Mouse (Mus musculus): ENCODE measurements around the gene Tubgcp6. TPM values are rescaled to one million over a fixed set of nuclear protein-coding genes. Genes with fewer than 3 reads are reported as not detected.

The Tubgcp6 gene
- polyA plus RNA-seq, 1 experiment from 2014 or later, result 16.9 TPM

DNA sequence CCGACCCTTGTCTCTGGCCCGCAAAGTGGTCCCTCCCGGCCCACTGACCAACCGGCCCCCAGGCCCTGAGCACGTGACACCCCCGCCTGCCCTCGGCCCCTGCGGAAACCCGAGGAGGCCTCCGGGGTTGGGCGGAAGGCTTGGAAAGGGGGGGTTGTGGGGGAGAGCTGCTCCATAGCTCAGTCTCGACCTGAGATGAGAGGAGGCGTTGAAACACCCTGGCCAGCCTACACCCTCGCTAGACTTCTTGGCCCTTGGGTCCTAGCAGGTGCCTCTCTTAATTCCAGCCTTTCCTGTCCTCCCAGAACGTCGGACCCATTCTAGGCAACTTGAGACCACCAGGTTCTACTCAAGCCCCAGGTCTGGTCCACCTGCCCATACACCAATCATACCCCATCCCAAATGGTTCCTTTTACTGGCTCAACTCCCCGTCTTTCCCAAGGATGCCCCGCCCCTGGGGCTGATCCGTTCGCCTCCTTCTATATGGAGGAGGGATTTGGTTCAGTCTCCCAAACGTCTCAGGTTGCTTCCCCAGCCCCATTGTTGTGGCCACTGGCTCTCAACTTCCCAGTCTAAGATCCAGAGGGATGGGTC, 17.8 kb upstream of the Tubgcp6 start, which contains the start of gene Mapk12:
Gene Mapk12 (minus strand): TSS at position 45 of the 594 bp plus-strand sequence.
- Histone ChIP-seq H3K9me3 (no peaks in the 10 kb centered on the region), H3K36me3 (no peaks in the 10 kb centered on the region), H3K4me1 (replicated peaks) (peaks cover 18% of the 10 kb centered on the region), H3K9ac (peak within 1 kb of the TSS; percentile 42), H3K27ac (replicated peaks) (no peak within 1 kb of the TSS), H3K4me3 (peak within 1 kb of the TSS; percentile 43), H3K4me2 (peak within 1 kb of the TSS; percentile 96), H3K27me3 (peaks cover 4% of the 10 kb centered on the region; the same call in 1 of the 2 replicates)
- peak; percentile 46 for ATAC-seq (ENCODE audit: low FRiP score, low read depth)
- under 1% methylated on average over 21 of the region's 21 CpGs for WGBS

DNA sequence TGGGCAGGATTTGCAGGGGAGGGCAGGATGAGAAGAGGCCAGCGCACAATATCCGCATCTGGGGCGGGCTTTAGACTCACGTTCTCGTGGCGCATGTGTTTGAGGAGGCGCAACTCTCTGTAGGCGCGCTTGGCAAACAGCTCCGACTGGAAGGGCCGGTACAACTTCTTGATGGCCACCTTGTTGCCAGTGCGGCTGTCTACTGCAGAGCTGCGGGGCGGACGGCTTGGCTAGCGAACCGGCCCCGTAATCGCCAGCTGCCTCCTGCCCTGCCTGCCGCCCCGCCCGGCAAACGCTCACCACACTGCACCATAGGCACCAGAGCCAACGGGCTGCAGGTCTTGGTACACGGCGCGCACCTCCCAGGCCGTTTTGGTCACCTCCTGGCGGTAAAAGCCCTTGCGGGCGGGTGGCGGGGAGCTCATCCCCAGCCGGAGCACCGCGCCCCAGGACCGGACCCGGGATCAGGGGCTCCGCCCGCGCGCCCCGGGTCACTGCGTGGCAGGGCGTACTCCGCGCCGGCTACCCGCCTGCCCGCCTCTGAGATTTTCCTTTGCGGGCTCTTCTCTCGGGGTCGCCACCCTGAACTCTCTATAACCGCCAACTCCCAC, 17.2 kb upstream of the Tubgcp6 start:
- Histone ChIP-seq H3K36me3 (no peaks in the 10 kb centered on the region), H3K9ac (peak overlapping the region; percentile 42), H3K27ac (replicated peaks) (no peak overlapping the region), H3K9me3 (no peaks in the 10 kb centered on the region), H3K4me3 (peak overlapping the region; percentile 43), H3K27me3 (peaks cover 4% of the 10 kb centered on the region; the same call in 1 of the 2 replicates), H3K4me2 (peak overlapping the region; percentile 96), H3K4me1 (replicated peaks) (peaks cover 17% of the 10 kb centered on the region)
- under 1% methylated on average over 52 of the region's 53 CpGs for WGBS
- peak; percentile 33 for ATAC-seq (ENCODE audit: low FRiP score, low read depth)

DNA sequence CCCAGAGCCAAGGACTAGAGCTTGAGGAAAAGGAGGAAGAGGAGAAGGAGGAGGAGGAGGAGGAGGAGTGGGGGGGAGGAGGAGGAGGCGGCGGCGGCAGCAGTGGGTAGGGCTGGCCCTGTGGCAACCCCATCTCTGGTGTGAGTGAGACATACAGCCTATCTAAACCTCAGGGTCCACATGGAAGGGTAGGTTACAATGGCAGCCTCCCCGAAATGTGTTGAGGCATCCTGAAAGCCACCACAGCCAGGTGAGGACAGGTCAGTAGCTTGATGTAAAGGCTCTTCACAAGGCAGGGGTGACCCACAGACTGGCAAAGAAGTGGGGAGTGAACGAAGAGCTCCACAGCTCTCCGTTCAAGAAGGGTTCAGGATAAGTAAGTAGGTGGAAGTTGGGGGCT, 15.6 kb upstream of the Tubgcp6 start:
- H3K9me3 ChIP-seq, result no peaks in the 10 kb centered on the region

DNA sequence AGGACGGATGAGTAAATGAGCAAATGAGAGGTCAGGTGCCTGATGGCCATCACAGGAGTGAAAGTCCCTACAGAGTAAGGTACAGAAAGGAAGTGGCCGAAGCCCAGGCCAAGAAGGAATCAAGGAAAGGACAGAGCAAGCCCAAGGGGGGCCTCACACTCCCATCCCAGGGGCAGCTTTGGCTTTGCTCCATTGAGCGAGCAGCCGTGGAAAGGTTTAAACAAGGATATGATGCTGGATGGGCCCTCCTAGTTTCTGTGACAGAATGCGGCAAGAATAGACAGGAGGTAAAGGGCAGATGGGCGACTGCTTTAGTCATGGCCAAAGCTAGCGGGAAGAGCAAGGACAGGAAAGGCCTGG, 15.1 kb upstream of the Tubgcp6 start:
- Histone ChIP-seq H3K4me1 (replicated peaks) (peaks cover 17% of the 10 kb centered on the region), H3K4me3 (no peak overlapping the region), H3K36me3 (no peaks in the 10 kb centered on the region), H3K27ac (replicated peaks) (no peak overlapping the region), H3K9ac (no peak overlapping the region), H3K9me3 (no peaks in the 10 kb centered on the region), H3K4me2 (no peak overlapping the region), H3K27me3 (peaks cover 4% of the 10 kb centered on the region; the same call in 1 of the 2 replicates)
- WGBS, result 86% methylated on average over 7 of the region's 7 CpGs
- ATAC-seq (ENCODE audit: low FRiP score, low read depth), result no peak

More for the DNA sequence above, 15.6 kb upstream of the Tubgcp6 start:
- H3K36me3 ChIP-seq, result no peaks in the 10 kb centered on the region
- ATAC-seq (ENCODE audit: low FRiP score, low read depth), result no peak
- no peak overlapping the region for H3K27ac ChIP-seq (replicated peaks)
- no peak overlapping the region for H3K9ac ChIP-seq
- peaks cover 17% of the 10 kb centered on the region for H3K4me1 ChIP-seq (replicated peaks)
- H3K4me2 ChIP-seq, result no peak overlapping the region
- H3K27me3 ChIP-seq, result peaks cover 4% of the 10 kb centered on the region; the same call in 1 of the 2 replicates
- H3K4me3 ChIP-seq, result no peak overlapping the region
- 94% methylated on average over 6 of the region's 6 CpGs for WGBS

DNA sequence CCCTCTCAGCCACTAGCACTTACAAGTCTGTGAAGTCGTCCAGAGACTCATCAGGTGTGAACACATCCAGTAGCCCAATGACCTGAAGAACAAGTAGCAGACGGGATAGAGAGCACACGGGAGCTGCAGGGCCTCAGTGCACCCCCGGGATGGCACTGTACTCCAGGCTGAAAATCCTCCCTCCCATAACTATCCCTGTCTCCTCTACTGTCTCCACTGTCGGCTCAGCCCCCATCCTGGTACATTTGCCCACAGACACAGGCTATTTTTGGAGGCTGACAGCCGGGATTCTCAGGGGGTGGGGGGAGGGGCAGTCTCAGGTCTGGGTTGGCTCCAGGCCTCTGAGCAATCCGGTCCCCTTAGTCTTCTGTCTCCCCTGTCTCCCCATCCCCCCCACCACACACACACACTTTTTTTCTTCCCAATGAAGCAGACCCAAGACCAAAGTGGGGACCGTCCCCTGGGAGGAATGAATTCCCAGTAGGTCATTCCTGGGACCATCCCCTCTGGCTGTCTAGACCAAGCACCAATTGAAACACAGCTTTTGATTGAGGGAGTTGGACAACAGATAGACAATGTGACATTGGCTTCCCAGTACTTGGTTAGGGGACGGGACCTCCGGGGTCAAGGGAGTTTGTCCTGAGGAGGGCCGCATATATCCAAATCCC, 14.6 kb upstream of the Tubgcp6 start:
- no peak overlapping the region for H3K27ac ChIP-seq (replicated peaks)
- H3K9ac ChIP-seq, result no peak overlapping the region
- ATAC-seq (ENCODE audit: low FRiP score, low read depth), result no peak
- H3K4me1 ChIP-seq (replicated peaks), result peaks cover 17% of the 10 kb centered on the region
- peaks cover 4% of the 10 kb centered on the region; the same call in 1 of the 2 replicates for H3K27me3 ChIP-seq
- no peaks in the 10 kb centered on the region for H3K9me3 ChIP-seq
- 72% methylated on average over 11 of the region's 11 CpGs for WGBS
- no peak overlapping the region for H3K4me2 ChIP-seq
- H3K36me3 ChIP-seq, result no peaks in the 10 kb centered on the region
- no peak overlapping the region for H3K4me3 ChIP-seq

DNA sequence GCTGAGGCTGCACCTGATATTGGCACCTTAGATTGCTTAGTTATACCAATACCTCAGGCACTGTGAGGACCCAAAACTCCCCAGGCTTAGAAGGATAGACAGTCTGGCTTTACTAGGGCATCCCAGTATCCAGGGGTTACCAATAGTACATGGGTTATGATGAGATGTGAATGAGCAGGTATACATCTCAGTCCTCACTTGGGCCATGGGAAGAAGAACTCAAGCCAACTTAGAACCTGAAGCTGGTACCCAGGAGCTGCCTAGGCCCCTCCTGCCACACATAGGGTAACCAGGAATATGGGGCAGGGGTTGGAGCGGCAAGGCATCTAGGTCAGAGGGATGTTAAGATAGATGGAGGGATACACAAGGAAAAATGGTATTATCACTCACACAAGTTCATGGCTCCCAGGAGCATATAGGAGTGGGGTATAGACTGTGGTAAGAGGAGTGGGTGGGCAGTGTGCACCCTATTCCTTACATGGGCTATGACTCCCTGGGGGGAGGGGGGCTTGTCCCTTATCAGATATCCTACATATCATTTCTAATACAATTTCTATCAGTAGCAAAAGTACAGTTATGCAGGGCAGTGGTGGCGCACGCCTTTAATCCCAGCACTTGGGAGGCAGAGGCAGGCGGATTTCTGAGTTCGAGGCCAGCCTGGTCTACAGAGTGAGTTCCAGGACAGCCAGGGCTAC, 13.7 kb upstream of the Tubgcp6 start:
- Histone ChIP-seq H3K9me3 (no peaks in the 10 kb centered on the region), H3K36me3 (no peaks in the 10 kb centered on the region), H3K4me1 (replicated peaks) (peaks cover 17% of the 10 kb centered on the region), H3K4me3 (no peak overlapping the region), H3K27me3 (peaks cover 4% of the 10 kb centered on the region; the same call in 1 of the 2 replicates), H3K27ac (replicated peaks) (no peak overlapping the region), H3K9ac (no peak overlapping the region), H3K4me2 (no peak overlapping the region)
- WGBS, result 95% methylated on average over 5 of the region's 5 CpGs
- ATAC-seq (ENCODE audit: low FRiP score, low read depth), result no peak

DNA sequence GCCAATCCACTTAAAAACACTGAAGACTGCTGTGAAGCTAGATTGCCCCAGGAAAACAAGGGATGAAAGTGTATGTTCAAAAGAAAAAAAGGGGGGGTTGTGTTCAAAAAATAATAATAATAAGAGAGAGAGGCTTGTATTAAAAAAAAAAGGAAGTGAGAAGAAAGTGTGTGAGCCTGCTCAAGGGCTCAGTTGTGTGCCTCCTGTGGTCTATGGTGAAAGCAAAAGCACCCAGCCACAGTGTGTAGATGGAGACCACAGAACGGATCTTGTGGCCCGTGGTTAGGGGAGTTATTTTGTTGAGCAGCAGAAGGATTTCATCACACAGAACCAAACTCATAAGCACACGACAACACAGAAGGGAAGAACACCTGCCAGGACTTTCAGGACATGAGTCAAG, 8.4 kb upstream of the Tubgcp6 start:
- no peak for ATAC-seq (ENCODE audit: low FRiP score, low read depth)
- no peak overlapping the region for H3K9ac ChIP-seq
- 97% methylated on average over 3 of the region's 3 CpGs for WGBS
- H3K27me3 ChIP-seq, result no peaks in the 10 kb centered on the region
- H3K27ac ChIP-seq (replicated peaks), result no peak overlapping the region
- no peaks in the 10 kb centered on the region for H3K36me3 ChIP-seq
- peaks cover 17% of the 10 kb centered on the region for H3K4me1 ChIP-seq (replicated peaks)
- H3K4me2 ChIP-seq, result no peak overlapping the region
- H3K9me3 ChIP-seq, result no peaks in the 10 kb centered on the region
- H3K4me3 ChIP-seq, result no peak overlapping the region

DNA sequence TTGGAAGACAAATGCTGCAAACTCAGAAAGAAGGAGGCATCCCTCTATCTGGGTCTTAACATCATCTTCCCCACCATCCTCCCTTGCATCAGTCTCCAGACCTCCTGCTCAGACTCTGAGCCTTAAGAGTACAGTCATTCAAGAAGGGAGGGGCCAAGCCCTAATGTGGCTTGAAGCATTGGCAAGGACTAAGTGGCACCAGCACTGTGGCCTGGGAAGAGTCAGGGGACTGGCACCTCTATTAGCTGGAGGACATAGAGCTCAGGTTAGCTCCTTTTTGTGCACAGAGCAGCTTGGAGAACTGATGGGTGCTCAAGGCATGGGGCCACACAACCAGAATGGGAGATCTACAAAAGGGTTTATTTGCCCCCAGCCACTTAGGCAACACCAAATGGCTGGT, 7.3 kb upstream of the Tubgcp6 start:
- H3K4me1 ChIP-seq (replicated peaks), result peaks cover 17% of the 10 kb centered on the region
- H3K9ac ChIP-seq, result no peak overlapping the region
- H3K27me3 ChIP-seq, result no peaks in the 10 kb centered on the region
- ATAC-seq (ENCODE audit: low FRiP score, low read depth), result no peak
- 0 out of 2 replicates have a peak, but pooled peaks cover 3% of the 10 kb centered on the region for H3K36me3 ChIP-seq
- H3K9me3 ChIP-seq, result no peaks in the 10 kb centered on the region
- H3K27ac ChIP-seq (replicated peaks), result no peak overlapping the region
- no peak overlapping the region for H3K4me3 ChIP-seq
- no peak overlapping the region for H3K4me2 ChIP-seq

DNA sequence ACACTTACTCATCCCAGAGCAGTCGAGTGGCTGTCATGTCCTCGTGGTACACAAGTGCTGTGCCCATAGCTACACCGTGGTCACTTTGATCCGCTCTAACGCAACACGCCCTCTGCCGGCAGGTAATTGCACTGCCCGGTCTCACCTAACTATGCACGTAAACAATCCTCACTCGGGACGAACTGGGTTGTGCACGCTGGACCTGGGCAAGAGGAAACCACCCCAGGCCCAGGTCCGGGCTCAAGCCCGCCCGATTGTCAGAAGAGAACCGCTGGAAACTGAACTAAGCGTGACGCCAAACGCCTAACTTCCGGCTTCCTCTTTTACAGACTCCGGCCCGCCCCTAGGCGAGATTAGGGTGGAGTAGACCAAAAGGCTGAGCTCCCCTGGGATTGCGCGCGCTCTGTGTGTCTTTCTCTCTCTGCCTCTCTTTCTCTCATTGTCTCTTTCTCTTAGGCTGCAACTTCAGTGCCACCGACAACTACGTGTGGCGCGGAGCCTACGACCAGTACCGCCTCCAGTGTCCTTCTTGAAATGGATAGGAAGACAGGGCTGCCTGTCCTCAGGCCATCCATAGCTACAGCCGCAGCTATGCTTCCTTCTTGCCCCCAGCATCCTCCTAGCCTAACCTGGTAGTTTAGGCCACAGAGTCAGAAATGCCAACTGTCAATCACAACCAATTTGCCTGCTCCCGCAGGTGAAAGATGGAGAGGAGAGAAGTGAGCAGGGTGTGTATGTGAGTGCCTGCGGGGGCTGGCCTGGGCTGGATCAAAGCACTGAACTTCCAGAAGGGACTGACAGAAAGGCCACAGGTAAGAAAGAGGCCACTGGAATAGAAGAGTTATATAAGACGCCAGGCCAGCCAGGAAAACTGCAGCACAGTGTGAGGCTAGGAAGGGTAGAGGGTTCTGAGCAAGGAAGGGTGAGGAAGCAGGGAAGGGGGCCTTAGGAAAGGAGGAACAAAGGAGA, 5.8 kb upstream of the Tubgcp6 start, which contains the start of gene Hdac10:
Gene Hdac10 (minus strand): TSS at position 319 of the 969 bp plus-strand sequence.
- Histone ChIP-seq H3K9me3 (no peaks in the 10 kb centered on the region), H3K4me1 (replicated peaks) (peaks cover 23% of the 10 kb centered on the region), H3K9ac (peak within 1 kb of the TSS; percentile 54), H3K4me3 (peak within 1 kb of the TSS; percentile 54), H3K4me2 (peak within 1 kb of the TSS; percentile 84), H3K36me3 (0 out of 2 replicates have a peak, but pooled peaks cover 3% of the 10 kb centered on the region), H3K27me3 (no peaks in the 10 kb centered on the region), H3K27ac (replicated peaks) (peak within 1 kb of the TSS; percentile 81)
- ATAC-seq (ENCODE audit: low FRiP score, low read depth), result peak; percentile 84
- 3% methylated on average over 36 of the region's 36 CpGs for WGBS

DNA sequence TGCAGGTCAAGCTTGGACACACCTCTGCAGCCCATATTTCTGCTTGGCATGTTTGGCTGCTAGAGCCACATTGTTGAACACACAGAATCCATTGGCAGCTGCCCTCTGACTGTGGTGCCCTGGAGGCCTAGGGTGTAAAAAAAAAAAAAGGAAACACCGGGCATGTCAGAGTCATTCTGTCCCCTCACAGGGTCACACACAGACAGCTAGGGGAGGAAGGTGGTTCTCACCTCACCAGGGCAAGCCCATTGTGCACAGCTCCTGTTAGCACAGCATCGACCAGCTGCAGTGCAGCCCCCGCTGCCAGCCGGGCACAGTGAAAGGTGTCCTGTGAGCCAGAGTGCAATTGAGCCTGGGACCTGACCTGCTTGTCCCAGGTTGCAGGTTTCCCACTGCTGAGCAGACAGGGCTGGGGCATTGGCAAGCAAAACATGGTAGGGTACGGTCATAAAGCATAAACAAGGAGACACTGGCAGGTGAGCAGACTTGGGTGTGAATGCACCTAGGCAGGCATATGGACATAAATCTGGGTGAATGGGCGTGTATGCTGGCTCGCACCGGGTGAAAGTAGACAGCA, 4.5 kb upstream of the Tubgcp6 start:
- H3K4me2 ChIP-seq, result peak overlapping the region; percentile 84
- H3K4me3 ChIP-seq, result peak overlapping the region; percentile 54
- no peaks in the 10 kb centered on the region for H3K27me3 ChIP-seq
- peaks cover 29% of the 10 kb centered on the region for H3K4me1 ChIP-seq (replicated peaks)
- WGBS, result 86% methylated on average over 8 of the region's 8 CpGs
- no peaks in the 10 kb centered on the region for H3K9me3 ChIP-seq
- H3K27ac ChIP-seq (replicated peaks), result 0 out of 2 replicates have a peak overlapping the region, but pooled peaks have one; percentile 81
- 0 out of 2 replicates have a peak, but pooled peaks cover 3% of the 10 kb centered on the region for H3K36me3 ChIP-seq
- ATAC-seq (ENCODE audit: low FRiP score, low read depth), result no peak
- H3K9ac ChIP-seq, result peak overlapping the region; percentile 54; the same call in 1 of the 2 replicates
